Mouse (Mus musculus): Measurements from ENCODE around the gene Arid5a. TPM values are rescaled to one million over a fixed set of nuclear protein-coding genes. Genes with fewer than 3 reads are reported as not detected.

Gene Arid5a
- total RNA-seq, 2 experiments from 2014 or later = 10.8 to 12.7 TPM

DNA sequence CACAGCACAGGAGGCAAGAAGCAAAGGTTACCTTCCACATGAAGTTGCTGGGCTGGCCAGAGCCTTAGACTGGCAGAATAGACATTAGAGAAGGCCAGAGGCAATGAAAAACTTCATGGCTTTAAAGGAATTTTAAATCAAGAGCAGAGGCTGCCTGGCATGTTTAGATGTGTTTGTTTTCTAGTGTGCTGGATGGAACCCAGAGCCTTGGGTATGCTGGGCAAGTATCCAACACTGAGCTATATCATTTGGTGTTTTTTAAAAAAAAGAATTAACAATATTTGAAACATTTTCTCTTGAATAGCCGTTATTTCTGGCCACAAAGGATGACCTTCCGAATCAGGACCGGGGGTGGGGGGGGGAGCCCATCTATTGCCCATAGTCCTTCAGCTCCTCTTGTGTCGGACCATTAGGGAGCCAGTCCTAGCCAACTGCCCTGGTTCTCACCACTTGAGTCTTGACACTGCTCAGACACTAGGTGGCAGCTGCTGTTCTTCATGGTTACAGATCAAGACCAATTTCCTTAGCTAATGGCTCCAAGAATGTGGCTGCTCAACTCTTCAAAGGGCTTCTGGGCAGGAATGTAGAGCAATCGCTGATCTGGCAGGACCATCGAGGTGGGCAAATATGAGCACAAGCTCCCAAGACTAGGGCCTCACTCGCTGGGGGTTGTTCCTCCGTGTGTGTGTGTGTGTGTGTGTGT, 16.4 kb downstream of the Arid5a start:
- peak; percentile 64 to 67 for DNase-seq

DNA sequence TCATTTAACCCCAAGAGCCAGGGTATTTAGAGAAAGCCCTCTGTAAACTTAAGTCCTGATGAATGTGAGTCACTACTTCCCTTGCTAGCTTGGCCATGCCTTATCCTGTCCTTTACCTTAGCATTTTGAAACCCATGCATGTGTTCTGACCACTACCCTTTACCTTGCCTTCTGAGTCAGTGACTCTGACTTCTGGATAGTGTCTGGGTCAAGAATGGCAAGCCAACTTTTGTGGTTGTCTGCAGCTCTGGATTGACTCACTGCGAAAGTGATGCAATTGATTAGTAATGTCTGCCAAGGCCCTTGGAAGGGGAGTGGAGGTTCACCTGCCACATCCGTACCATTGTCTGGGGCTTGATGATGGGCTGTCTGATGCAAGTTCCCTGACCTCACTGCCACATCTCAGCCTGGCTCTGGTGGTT, 18.4 kb downstream of the Arid5a start:
- DNase-seq = no peak

DNA sequence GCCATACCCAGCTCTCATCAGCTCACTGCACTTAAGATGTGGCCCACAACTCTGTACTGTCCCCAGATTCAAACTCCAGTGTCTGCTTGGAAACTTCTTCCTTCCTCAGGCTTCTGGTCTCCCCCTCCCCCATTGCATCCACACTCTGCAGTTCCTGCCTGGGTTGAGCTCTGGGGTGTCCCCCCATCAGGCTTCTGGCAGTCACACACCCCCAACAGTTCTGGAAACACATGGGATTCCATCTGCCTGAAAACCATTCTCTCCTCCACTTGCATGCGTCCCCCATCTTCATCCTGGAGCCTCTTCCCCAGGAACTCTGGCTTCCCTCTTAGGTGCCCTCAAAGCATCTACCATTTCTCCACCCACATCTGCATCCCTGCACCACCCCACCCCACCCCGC, 19.3 kb downstream of the Arid5a start:
- no peak for DNase-seq

DNA sequence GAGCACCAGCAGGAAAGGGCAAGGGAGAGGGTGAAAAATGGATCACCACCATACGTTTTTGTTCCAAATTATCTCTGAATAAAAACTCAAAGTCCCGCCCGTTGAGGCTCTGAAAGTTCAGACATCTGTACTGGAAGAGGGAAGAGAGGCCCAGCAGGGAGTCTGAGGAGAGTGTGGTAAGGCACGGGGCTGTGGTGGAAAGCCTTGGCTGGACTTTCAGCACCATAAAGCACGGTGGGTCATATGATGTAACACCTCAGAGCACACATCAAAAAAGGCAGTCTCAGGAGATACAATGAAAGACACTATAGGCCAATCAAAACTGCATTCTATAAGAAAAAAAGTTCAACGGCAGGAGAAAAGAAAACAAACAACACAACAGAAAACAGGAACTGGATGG, 24.2 kb downstream of the Arid5a start:
- no peak for DNase-seq

DNA sequence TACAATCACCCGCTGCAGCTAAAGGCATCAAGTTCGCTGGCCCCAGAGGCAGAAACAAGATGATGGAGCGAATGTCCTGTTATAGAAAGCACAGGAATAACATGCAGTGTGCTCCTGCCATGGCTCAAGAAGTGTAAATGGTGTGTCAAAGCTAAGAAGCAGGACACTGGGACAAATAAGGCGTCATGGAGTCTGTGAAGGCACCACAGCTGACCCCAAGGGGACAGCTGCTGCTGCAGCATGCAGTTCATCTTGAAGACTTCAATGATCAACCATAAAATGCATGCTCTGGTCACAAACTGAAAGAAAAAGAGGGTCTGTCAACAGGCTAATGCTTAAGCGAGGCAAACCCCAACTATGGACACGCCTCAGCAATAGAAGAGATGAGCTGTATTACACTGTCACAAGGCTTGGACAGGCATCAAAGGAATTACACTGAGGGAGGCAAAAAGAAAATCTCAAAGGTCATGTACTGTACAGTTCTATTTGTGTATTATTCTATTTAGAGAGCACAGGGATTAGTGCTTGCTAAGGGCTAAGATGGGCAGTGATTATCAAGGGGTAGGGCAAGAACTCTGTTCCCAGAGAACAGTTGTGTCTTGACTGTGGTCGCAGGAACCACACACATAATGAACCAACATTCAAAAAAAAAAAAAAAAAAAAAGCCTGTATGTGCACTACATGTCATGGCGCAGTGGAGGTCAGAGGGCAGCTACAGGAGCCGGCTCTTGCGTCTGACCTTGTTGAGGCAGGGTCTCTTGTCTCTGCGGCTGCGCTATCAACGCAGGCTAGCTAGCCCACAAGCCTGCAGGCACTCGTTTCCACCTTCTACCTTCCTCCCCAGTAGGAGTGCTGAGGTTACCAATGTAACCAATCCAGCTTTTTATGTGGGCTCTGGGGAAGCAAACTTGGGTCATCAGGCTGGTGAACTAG, 25.7 kb downstream of the Arid5a start:
- DNase-seq = no peak

DNA sequence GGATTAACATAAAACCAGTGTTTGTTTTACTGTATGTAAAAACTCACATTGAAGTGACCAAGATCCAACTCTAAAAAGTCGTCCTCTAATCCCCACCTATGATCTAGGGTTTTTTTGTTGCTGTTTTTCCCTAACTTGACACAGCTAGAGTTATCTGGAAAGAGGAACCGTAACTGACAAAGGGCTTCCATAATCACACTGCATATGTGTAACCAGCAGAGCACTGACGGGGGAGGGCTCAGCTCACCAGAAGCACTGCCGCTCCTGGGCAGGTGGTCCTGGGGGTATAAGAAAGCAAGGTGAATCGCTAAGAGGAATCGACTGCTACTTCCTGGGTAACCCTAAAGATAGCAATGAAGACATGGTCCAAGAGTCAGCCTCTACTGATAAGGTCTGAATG, 35.0 kb downstream of the Arid5a start:
- DNase-seq = no peak

DNA sequence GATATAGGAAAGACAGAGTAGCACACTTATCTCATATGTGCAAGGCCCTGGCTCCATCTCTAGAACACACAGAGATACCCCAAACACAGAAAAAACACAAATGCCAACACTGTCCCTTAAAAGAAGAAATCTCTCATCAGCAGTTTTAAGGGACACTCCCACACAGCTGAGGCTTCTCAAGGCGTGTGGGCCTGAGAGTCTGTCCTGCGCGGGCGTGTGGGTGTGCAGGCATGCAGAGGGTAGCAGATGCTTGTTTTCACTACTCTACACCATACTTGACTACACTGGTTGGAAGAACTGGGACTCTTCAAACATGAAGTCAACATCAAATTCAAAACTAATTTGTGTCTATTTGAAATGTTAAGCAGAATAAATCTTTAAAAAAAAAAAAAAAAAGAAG, 44.8 kb downstream of the Arid5a start:
- no peak for DNase-seq

DNA sequence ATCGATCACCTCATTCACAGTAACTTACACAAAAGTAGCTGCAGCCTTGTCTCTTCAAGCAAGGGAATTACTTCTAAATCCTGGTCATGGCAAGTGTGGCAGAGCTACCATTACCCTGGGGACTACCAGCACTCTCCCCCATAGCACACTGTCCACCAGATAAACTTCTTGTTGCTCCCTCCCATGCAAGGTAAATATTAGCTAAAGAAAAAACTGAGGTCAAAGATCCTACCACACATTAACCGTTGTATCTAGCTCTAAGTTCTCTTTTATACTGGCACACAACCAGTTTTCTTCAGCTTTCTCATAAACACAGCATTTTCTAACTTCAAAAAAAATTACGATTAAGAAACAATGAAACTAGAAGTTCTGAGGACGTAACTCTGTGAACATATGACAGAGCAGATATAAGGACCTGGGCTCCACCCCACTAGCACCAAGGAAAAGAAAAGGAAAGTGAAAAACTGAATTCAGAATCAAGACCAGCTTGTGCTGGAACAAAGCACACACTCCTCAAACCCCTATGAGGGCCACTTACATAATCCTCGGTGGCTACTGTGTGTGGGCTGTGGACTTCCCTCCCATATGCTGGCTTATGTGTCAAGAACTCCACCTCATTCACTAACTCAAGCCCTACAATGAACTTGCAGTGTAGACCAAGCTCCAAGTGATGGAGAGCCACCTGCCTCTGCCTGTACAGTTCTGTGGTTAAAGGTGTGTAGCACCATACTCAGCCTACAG, 49.6 kb downstream of the Arid5a start:
- no peak for DNase-seq

DNA sequence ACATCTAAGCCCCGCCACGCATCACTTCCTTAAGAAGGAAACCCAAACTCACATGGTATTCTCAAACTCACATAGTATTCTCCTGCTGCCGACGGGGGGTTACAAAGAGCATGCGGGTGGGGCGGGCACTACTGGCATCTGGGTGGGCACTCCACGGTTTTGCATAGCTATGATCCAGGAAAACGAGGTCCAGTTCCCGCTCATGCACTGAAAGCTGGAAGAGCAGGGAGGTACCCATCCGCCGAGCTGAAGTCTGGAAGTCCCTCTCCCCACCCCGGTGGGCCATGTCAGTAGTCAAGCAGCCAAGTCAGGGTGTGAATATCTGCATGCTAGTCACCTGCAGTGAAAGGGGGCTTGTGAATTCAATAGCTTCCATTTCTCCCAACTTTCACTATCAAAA, 60.2 kb downstream of the Arid5a start:
- no peak for DNase-seq

DNA sequence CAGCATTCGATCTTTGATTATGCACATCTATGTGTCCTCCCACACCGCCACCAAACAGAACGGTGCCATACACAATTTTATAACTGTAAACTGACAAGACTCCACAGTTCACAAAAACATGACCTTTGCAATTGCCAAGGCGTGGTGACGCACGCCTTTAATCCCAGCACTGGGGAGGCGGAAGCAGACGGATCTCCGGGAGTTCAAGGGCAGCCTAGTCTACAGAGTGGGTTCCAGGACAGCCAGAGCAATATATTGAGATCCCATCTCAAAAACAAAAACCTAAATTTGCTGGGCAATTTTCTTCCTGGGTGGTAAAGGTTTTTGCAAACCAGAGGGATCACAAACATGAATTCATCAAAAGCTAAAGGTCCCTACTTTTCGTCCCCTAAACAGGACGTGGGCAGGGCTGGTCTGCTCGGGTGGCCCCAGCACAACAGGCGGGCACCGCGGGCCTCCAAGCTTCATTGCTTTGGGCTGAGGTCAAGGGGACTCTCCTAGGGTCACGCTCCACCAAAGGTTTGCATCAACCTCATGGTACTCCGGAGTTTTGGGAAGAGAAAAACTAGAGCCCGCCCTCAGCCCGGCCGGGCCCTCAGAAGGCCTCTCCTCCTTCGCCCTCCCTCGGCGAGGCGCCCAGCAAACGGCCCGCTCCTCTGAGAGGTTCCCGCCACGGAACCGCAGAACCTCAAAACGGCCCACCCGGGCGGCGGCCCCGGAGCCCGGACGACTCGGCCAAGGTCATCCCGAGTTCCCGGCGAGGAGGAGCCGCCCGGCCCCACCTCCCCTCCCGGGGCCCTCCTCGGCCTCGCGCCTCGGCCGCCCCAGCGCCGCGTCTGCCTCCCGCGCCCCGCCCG, 60.8 kb downstream of the Arid5a start:
- peak in 1 of 2 experiments; percentile 17 for DNase-seq

DNA sequence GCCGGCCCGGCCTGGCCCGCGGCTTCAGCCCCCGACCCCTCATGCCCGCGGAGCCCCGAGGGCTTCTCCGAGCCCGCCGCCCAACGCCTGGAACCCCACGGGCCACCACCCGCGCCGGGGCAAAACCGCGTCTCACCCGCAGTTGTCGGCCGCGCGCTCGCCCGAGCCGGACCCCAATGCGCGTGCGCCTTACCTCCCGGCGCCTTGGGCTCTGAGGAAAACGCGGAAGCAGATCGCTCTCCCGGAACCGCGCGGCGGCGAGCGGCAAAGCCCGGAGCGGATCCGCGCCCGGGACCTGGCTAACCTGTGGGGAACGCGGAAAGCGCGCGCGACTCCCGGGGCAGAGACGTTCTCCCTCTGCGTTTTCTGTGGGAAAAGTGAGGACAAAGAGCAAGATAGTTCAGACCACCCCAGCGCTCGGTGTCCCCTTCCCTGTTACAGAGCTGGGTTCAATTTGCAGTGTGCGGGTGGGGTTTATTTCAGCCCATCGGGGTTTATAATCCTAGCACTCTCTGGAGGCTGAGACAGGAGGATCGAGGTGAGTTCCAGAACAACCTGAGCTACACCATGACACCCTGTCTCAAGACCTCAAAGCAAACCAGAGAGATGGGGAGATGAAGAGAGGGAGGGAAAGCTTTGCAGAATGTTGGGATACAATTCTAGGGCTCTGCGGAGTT, 61.6 kb downstream of the Arid5a start, which contains the start of gene Kansl3:
Kansl3 (minus strand) TSS at position 213 of the 677 bp plus-strand sequence.
- peak; percentile 92 to 95 for DNase-seq

DNA sequence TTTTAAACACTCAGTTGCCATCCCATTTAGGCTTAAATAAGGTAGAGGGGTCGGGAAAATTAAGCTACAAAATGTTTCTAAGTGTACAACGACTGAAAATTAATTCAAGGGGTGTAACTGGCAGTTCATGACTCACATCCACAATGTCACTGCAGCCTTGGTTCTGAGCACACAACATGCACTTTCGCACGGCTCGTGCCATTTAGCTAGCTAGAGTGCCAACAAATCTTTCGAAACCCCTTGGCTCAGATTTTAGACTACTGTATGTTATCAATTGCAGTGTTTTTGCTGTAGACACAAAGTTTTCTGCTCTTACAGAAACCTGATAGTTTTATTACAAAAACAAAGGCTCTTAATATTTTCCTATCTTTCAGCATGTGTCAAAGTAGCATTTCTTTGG, 63.4 kb downstream of the Arid5a start:
- DNase-seq = no peak

DNA sequence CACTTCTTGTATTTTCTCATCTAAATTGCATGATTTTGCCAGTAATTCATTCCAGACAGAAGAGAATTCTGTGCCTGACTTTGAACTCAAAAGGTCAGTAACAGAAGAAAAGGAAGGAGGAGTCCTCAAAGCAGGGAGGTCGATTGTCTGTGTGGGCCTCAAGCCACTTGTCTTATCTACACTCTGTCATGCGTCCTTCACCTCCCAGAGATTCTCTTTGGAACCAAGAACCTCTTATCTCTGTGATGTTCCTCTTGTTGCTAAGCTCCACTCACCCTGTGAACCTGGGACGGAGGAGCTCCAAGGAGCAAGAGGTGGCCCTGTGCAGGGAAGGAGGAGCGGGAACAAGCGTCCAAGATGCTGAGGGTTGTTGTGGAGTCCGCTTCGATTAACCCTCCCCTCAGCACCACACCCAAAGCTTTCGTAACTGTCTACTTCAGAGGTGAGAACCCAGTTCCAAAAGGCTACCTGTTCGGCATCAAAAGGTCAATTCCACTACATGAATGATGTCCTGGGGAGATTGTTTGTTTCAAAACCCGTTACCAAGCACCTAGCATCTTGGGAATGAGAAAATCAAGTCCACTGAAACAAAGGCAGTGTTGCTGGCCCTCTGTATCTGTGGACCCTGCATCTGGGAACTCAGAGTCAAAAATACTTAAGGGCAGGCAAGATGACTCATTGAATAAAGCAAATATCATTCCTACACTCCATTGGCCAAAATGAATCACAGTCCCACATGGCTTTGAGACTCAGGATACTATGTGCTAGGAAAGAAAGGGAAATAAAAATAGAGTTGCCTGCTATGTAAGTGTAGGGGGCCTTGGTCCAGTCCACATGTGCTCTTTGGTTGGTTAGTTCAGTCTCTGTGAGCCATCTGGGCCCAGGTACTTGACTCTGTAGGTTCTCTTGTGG, 64.7 kb downstream of the Arid5a start, which contains the start of gene Fer1l5:
Fer1l5 (plus strand) TSS at position 358 of the 912 bp plus-strand sequence.
- DNase-seq = no peak

Small RNA genes lying within 50 kb of the gene (microRNA-seq; reads per million reads assigned to microRNA genes)
- gene Mir6898 = 0 to 0.27 reads per million in 2 experiments

Other genes with a start within 250 kb of the Arid5a start
- gene Hs6st1, start 239.3 kb upstream of the Arid5a start, total RNA-seq (2021) = 10 to 100 TPM; 19.7 to 21.3 TPM
- 10 to 100 TPM; 26.3 to 28.2 TPM for gene Uggt1, start 63.0 kb upstream of the Arid5a start, total RNA-seq (2021)
- 1 to 10 TPM; 3.2 to 3.4 TPM for gene Neurl3, start 33.1 kb upstream of the Arid5a start, total RNA-seq (2021)
- gene Kansl3, start 61.4 kb downstream of the Arid5a start, total RNA-seq (2021) = 10 to 100 TPM; 55.4 to 62.3 TPM
- gene Fer1l5, start 64.6 kb downstream of the Arid5a start, total RNA-seq (2021) = not detected
- gene Lman2l, start 137.5 kb downstream of the Arid5a start, total RNA-seq (2021) = 10 to 100 TPM; 26.8 to 29.5 TPM
- gene Cnnm4, start 163.9 kb downstream of the Arid5a start, total RNA-seq (2021) = 1 to 10 TPM; 3.8 to 4.3 TPM
- gene Cnnm3, start 204.1 kb downstream of the Arid5a start, total RNA-seq (2021) = 10 to 100 TPM; 13.1 to 16.6 TPM
- 100 to 1,000 TPM; 315 to 408 TPM for gene Ankrd23, start 229.2 kb downstream of the Arid5a start, total RNA-seq (2021)
- 100 to 1,000 TPM; 174 to 267 TPM for gene Gm42417, start 231.7 kb downstream of the Arid5a start, total RNA-seq (2021)
- 1 to 10 TPM; 5.8 to 6.2 TPM for gene Ankrd39, start 239.7 kb downstream of the Arid5a start, total RNA-seq (2021)

Measured in heart, adult 18-20 months (tissue).